Mouse (Mus musculus) lung, postnatal 0 days (tissue): ENCODE data around the gene Tenm3. TPM values are rescaled to one million over a fixed set of nuclear protein-coding genes. Genes with fewer than 3 reads are reported as not detected.

Experiments
- ATAC-seq: fragments of 200-750 bp; cut with Nextera tagmentation; 2 replicates; pipeline ENCODE4 v1.8.0; 2017; ENCODE audit warnings: moderate library complexity
- DNase-seq: peaks from one replicate; pipeline ENCODE4 v3.0.0-alpha.2; 2016; ENCODE audit warnings: low spot score
- H3K27ac ChIP-seq: fragments of 300-500 bp; sonication (generic); 2 replicates; pipeline ENCODE4 v1.5.1; 2014; ENCODE audit warnings: antibody characterized with exemption, mild to moderate bottlenecking, low read length, mixed read lengths
- H3K27me3 ChIP-seq: fragments of 300-500 bp; sonication (generic); replicated peaks from 2 replicates; pipeline ENCODE4 v1.6.1; 2014; ENCODE audit warnings: low read length, mixed read lengths; ENCODE audit not compliant: insufficient read depth
- H3K36me3 ChIP-seq: fragments of 300-500 bp; sonication (generic); 2 replicates; pipeline ENCODE4 v1.6.1; 2014; ENCODE audit warnings: low read length, mixed read lengths; ENCODE audit not compliant: insufficient read depth
- H3K4me1 ChIP-seq: fragments of 300-500 bp; sonication (generic); 2 replicates; pipeline ENCODE4 v1.6.1; 2014; ENCODE audit warnings: antibody characterized with exemption, low read depth, low read length, mixed read lengths; ENCODE audit not compliant: insufficient read depth
- H3K4me2 ChIP-seq: fragments of 300-500 bp; sonication (generic); replicated peaks from 2 replicates; pipeline ENCODE4 v1.6.1; 2014; ENCODE audit warnings: low read depth, mild to moderate bottlenecking, low read length, moderate library complexity, mixed read lengths
- H3K4me3 ChIP-seq: fragments of 300-500 bp; sonication (generic); 2 replicates; pipeline ENCODE4 v1.5.1; 2014; ENCODE audit warnings: low read depth, low read length
- H3K9ac ChIP-seq: fragments of 300-500 bp; sonication (generic); replicated peaks from 2 replicates; pipeline ENCODE4 v1.6.1; 2014; ENCODE audit warnings: low read depth, mild to moderate bottlenecking
- H3K9me3 ChIP-seq: fragments of 300-500 bp; sonication (generic); 2 replicates; pipeline ENCODE4 v1.6.1; 2016; ENCODE audit warnings: low read length, mixed read lengths
- CTCF ChIP-seq: IDR thresholded peaks from 2 replicates; pipeline ENCODE4 v1.5.1; 2016; ENCODE audit warnings: antibody characterized with exemption, mild to moderate bottlenecking
- EP300 ChIP-seq: IDR thresholded peaks from 2 replicates; pipeline ENCODE4 v1.6.1; 2016; ENCODE audit warnings: antibody characterized with exemption, mild to moderate bottlenecking, control low read depth
- WGBS: fragments of 180-500 bp; shearing (Covaris S2); extraction: QIAGEN DNeasy Blood & Tissue Kit; methylation state at CpG from one replicate; pipeline ENCODE4 v1.1.7; 2014; 5-methylcytosine and 5-hydroxymethylcytosine counted together
- polyA plus RNA-seq: library from polyadenylated mRNA; unstranded; fragments of >200 nt; fragmentation: Nextera tagmentation; extraction: Ambion mirVana; gene quantifications from 2 replicates; pipeline ENCODE4 v1.2.1, GENCODE M21; 2015

Tenm3 gene
- polyA plus RNA-seq, 1 experiment from 2014 or later: 0.78 TPM

DNA sequence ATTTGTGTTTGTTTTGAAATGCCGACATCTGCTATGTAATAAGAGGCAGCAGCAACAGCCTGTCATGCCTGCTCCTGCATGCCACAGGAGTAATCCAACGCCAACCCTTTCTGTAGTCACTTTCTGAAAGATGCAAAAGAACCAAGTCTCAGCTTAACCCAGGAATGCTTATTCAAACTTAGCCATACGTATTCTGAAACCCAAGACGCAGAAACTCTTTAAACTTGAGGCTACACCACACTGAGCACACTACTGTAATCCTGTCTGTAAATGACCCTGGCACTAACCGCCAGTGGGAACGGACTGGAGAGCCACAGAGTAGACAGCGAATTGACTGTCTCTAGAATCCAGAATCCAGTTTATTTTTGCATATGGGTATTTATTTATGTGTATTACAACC is 354.9 kb downstream of the Tenm3 start:
- no peaks in the 10 kb centered on the region for H3K36me3 ChIP-seq
- no peak overlapping the region for H3K27ac ChIP-seq
- 60% methylated on average over 7 of the region's 7 CpGs for whole genome bisulfite sequencing
- H3K9ac ChIP-seq: no peak overlapping the region
- ATAC-seq: no peak
- no peak for DNase-seq
- no peak overlapping the region for H3K4me3 ChIP-seq
- no peak overlapping the region for H3K4me2 ChIP-seq
- H3K9me3 ChIP-seq: no peaks in the 10 kb centered on the region
- H3K27me3 ChIP-seq: no peaks in the 10 kb centered on the region
- TF ChIP-seq EP300 (no peak), CTCF (no peak)
- no peaks in the 10 kb centered on the region for H3K4me1 ChIP-seq

DNA sequence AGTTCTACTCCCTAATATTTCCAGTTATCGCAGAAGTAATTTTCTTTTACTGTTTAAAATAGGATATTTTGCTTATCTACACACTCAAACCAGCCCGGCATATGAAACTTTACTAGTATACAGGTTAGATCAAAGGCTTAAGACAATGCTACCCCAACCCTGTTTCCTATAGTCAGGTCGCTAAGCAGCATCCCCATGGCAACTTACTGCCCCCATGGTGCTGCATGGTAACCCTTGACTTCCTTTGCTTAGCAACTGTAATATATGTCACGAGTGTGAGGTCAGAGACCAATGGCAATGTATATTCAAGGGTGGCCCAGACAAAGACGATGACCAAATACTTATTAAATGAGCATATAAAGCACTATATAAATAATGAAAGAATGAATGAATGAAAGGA is 359.6 kb downstream of the Tenm3 start:
- Histone ChIP-seq H3K9ac (no peak overlapping the region), H3K4me3 (no peak overlapping the region), H3K4me2 (no peak overlapping the region), H3K27ac (no peak overlapping the region), H3K4me1 (no peaks in the 10 kb centered on the region), H3K36me3 (no peaks in the 10 kb centered on the region), H3K9me3 (no peaks in the 10 kb centered on the region), H3K27me3 (no peaks in the 10 kb centered on the region)
- no peak for DNase-seq
- no peak for ATAC-seq
- 67% methylated on average over 5 of the region's 5 CpGs for WGBS
- no peak for TF ChIP-seq EP300
- no peak for TF ChIP-seq CTCF

DNA sequence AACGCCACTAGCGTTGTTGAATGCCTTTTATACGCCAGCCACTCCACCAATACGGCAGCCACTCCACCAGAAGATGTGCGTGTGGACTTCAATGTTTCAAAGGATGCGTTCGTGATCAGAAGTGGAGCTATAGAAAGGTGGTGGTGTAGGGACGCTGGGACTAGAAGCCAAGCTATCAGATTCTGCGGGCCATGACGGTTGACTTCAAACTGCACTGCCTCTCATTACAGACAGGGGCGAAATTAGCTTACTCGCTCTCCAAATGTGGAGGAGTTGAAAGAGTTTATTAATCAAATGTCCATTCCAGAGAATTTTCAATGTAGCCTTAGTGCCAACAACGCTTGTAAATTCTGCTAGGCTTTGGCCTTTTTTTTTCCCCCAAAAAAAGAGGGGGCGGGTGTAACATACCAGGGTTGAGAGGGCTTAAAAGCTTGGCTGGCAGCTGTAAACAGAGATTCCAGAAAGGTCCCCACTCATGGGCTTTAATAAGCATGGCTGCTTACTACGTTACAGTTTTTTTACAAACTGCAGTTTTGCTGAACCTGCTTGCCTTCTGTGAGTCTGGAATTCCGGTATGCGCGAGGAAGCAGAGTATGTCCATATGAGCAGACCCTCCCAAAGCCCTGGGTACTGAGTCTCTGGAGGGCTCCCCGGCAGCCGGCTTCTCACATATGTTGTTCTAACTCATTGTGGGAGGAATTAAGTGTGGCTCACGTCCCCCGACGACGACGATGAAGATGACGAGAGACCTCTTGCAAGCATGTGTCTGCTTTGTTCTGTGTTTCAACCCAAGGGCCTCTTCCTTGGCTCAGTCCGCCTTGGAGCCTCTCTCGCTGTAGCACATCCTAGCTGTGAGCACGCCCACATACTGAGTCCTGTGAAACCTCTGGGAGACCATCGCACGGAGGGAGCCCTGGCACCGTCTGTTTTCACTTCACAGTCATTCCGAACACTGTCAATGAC is 361.8 kb downstream of the Tenm3 start:
- no peak for TF ChIP-seq EP300
- no peak for TF ChIP-seq CTCF
- Histone ChIP-seq H3K4me2 (0 out of 2 replicates have a peak overlapping the region, but pooled peaks have one; percentile 11), H3K27ac (no peak overlapping the region), H3K4me3 (no peak overlapping the region), H3K27me3 (no peaks in the 10 kb centered on the region), H3K9ac (no peak overlapping the region), H3K4me1 (no peaks in the 10 kb centered on the region), H3K9me3 (no peaks in the 10 kb centered on the region), H3K36me3 (no peaks in the 10 kb centered on the region)
- DNase-seq (peak; percentile 7), ATAC-seq (peak; percentile 58)
- 66% methylated on average over 33 of the region's 33 CpGs for WGBS

DNA sequence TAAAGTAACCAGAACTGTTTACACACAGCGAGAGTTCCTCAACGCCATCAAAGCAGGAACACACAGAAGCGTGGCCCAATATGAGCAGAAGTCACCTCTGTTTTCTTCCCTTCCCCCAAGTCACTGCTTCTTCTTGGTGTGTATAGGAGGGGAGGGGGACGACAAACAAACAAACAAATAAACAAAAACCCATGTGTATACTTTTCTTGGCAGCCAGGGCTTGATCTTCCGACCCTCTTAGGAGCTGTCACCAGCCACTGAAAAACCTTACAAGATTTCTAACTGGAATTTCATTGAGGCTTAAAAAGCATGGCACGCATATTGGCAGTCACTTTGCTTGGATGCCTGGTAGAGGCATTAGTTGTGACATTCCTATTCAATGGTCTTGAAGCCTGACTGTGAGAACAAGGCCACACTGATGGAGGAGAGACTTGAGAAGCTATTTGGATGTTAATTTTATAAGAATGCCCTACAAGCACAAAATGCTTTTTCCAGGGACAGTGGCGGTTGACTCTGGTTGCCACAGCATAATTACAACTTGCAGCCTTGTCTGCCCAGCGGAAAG is 366.3 kb downstream of the Tenm3 start:
- no peak overlapping the region for H3K27ac ChIP-seq
- H3K36me3 ChIP-seq: no peaks in the 10 kb centered on the region
- no peaks in the 10 kb centered on the region for H3K9me3 ChIP-seq
- no peak overlapping the region for H3K9ac ChIP-seq
- H3K27me3 ChIP-seq: no peaks in the 10 kb centered on the region
- 62% methylated on average over 8 of the region's 8 CpGs for WGBS
- ATAC-seq (no peak), DNase-seq (no peak)
- no peak overlapping the region for H3K4me3 ChIP-seq
- H3K4me2 ChIP-seq: no peak overlapping the region
- TF ChIP-seq EP300 (no peak), CTCF (no peak)
- H3K4me1 ChIP-seq: no peaks in the 10 kb centered on the region

DNA sequence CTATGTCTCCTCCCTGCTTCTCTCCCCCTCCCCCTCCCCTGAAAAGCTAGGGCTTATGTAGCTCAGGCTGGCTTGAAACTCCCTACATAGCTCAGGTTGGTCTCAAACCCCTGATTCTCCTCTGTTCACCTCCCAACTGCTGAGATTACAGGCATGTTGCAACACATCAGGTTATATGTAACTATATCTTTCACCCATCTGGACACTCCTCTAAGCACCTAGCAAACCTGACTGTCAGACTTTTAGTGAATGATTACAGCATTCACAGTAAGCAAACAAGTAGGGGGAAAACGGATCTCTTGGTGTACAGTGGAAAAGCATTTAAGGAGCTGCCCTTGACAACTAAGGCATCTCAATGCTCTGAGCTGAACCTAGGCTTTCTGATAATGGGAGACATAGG is 366.9 kb downstream of the Tenm3 start:
- no peak overlapping the region for H3K9ac ChIP-seq
- no peaks in the 10 kb centered on the region for H3K27me3 ChIP-seq
- no peaks in the 10 kb centered on the region for H3K36me3 ChIP-seq
- WGBS: 34% methylated on average over 1 of the region's 1 CpGs
- no peaks in the 10 kb centered on the region for H3K4me1 ChIP-seq
- TF ChIP-seq CTCF: no peak
- TF ChIP-seq EP300: no peak
- no peak for ATAC-seq
- no peak for DNase-seq
- H3K4me2 ChIP-seq: no peak overlapping the region
- H3K27ac ChIP-seq: no peak overlapping the region
- H3K9me3 ChIP-seq: no peaks in the 10 kb centered on the region
- no peak overlapping the region for H3K4me3 ChIP-seq

DNA sequence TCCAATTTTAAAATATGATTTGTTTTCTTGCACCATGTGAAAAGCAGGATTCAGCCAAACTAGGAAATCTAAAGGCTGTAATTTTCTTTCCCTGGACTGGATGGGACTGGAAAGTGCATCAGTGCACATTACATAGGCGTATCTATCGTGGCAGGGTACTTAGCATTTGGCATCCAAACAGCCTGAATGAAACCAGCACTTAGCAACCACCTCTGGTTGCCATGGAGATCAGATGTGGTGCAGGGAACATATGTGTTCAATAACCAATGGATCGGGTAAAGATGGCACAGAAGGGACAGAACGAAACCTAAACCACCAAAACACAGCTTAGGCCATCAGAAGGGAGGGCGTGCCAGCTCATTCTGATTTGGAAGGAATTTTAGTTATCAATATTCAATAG is 376.1 kb downstream of the Tenm3 start:
- Histone ChIP-seq H3K4me2 (no peak overlapping the region), H3K4me3 (no peak overlapping the region), H3K9me3 (no peaks in the 10 kb centered on the region), H3K36me3 (no peaks in the 10 kb centered on the region), H3K27ac (no peak overlapping the region), H3K9ac (no peak overlapping the region), H3K27me3 (no peaks in the 10 kb centered on the region), H3K4me1 (no peaks in the 10 kb centered on the region)
- ATAC-seq (no peak), DNase-seq (no peak)
- TF ChIP-seq CTCF: no peak
- TF ChIP-seq EP300: no peak
- WGBS: 82% methylated on average over 5 of the region's 5 CpGs
